Mouse (Mus musculus): Measurements from ENCODE around the gene Gm3298.

Gene Gm3298

GRCm38 (mm10) chr14:5015591-5015990 is at the start of gene Gm3298:
Gene Gm3298 (plus strand): TSS chr14:5015891.
- in situ Hi-C loops (cut with MboI, MseI) = loop anchor here in 1 of 2 experiments (10.0 kb wide), 1 partner anchor 849 kb away; no protein-coding TSS in a partner anchor

DNA sequence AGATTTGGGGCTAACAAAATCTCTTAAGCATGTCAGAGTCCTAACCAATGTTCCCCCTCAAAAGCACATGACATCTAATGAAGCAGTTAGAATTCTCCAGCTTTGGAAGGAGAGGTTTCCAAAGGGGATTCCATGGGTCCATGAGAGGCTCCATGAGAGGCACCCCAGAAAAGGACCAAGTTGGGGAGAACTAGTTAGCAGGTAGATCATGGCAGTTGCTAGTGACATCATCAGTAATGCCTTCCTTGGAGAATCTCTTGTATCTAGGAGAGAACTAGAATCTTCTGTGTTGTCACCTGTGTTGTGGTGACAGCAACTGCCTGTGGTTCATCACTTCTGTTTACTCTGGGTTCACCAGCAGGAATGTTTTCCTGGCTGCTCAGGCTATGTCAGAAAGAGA is 32.1 kb upstream of the Gm3298 start, which contains the start of gene Gm8297:
Gene Gm8297, plus strand, starts transcription at position 301 of the 400 bp plus-strand sequence.
- in situ Hi-C loops (cut with MboI, MseI) = loop anchor here (10.0 kb wide), 2 partner anchors 1049 to 1321 kb away; partner anchors contain the start of genes Gm21103 (in 1 of the 2) and Gm3029 (in 1 of the 2)

DNA sequence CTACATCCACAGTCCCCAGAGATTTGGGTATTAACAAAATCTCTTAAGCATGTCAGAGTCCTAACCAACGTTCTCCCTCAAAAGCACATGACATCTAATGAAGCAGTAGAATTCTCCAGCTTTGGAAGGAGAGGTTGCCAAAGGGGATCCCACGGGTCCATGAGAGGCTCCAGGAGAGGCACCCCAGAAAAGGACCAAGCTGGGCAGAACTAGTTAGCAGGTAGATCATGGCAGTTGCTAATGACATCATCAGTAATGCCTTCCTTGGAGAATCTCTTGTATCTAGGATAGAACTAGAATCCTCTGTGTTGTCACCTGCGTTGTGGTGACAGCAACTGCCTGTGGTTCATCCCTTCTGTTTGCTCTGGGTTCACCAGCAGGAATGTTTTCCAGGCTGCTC is 34.6 kb downstream of the Gm3298 start, which contains the start of gene 4930555G01Rik:
Gene 4930555G01Rik, plus strand, starts transcription at position 301 of the 400 bp plus-strand sequence.
- in situ Hi-C loops (cut with MboI, MseI) = loop anchor here (5.0 to 10.0 kb wide), 3 partner anchors 1048 to 1167 kb away; partner anchors contain the start of gene Gm21560 (in 2 of the 2)

All from T-helper 17 cell (primary cell).